Mouse (Mus musculus) urinary bladder, postnatal 14 days (tissue): ENCODE measurements around the gene Gm49510.
A peak's percentile ranks its signal among the peaks of the same experiment; 100 is the strongest.

Source experiments
- DNase-seq: peaks from one replicate; pipeline ENCODE4 v3.0.0; 2021; ENCODE audit warnings: low spot score

Gene Gm49510

DNA sequence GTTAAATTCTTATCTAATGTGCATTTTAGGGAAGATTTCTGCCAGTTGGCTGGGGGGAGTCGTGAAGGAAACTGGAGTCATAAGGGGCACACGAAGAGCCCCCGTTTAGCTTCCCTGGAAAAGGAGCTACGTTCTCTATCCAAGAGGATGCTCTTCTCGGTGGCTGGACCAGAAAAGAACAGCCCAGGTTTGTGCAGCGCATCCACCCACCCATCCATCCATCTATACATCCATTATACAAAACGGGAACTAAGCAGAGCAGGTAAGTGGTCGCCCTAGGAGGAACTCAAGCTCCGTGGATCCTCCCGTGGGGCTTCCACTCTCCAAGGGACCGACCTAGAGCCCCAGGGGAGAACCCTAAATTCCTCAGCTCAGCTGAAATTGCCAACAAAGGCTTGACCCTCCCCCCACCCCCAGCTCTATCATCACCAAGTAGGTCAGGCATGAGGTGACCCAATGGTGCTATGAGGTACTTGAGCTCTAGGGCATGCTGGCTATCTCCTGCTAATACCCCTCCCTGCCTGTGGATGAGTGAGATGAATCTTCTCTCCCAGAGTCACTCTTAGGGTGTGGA lies 48.8 kb downstream of the Gm49510 start:
- DNase-seq, result no peak

DNA sequence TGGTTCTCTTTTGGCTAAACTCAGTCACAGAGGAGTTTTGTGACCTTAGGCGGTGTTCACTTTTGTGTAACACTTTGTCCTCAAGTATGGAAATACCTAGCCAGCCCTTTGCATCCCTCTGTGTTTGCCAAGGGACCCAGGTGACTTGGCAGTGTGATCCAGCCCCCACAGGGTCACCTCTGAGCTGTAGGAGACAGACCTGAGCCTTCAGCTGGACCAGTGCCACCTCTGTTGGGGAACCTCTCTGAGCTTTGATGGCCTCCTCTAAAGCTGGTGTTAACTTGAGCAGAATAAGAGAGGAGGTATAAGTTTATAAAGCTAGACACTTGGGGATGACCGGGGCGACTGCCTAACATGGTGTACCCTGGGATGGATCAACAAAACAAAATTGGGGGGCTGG lies 49.4 kb downstream of the Gm49510 start:
- DNase-seq, result no peak

DNA sequence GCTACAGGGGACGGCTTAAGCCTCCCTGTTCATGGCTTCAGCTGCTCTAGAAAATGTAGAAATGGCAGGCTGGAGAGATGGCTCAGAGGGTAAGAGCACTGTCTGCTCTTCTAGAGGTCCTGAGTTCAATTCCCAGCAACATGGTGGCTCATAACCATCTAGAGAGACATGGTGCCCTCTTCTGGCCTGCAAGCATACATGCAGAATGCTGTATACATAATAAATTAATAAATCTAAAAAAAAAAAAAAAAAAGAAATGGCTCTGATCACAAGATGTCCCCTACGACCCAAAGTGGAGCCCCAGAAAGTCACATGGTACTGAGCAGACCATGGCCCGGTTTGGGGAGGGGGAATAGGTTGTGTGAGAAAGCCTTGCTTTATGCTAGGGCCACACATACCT lies 56.2 kb downstream of the Gm49510 start:
- DNase-seq, result no peak

DNA sequence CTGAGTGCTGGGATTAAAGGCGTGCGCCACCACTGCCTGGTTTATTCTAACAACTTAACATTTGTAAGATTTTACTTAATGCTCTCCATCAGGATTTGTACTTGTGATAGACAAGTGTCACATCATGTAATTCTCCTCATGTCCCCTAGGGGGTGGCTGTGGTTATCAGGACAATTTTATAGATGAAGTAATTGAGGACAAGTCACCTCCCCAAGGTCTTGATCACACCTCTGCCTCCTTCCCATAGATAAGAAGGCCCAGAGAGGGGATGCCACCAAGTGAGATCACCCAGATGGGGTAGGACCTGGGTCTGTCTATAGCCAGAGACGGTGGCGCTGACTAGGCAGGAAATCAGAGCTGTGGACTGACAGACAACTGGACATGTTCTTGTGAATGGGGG lies 56.9 kb downstream of the Gm49510 start:
- no peak for DNase-seq

DNA sequence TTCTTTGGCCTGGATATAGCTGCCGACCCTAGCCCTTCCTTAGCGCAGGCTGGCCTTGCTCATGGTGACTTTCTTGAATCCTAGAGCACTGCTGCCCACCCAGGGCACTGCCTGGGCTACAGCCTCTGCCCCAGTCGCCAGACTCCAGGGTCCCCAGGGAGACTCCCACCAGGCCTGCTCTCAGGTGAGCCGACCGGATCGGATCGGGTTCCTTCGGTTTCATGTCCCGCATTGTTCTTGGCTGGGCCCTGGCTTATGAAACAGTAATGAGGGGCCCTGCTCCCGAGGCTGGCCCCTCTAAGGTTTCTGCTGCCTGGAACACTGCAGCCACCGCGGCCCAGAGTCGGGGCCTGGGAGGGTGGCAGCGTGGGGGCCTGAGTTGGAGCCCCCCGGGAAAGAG lies 57.6 kb downstream of the Gm49510 start:
- DNase-seq, result no peak

DNA sequence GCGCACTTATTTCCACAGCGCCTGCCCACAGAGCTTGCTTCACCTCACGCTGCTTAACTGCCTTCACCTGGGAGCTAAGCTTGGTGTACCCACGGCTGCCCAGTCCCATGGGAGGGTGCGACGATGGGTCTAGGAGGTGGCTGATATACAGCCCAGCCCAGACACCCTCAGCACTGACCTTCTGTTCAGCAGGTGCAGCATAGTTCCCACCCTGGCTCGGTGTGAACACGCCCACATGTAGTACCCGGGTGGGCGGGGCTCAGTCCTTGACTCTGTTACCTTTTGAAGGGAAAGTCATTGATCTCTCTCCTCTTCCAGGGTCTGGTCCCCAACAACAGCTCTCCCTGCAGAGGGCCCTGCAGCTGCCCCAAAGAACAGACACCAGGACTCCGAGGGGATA lies 60.1 kb downstream of the Gm49510 start:
- DNase-seq, result no peak

DNA sequence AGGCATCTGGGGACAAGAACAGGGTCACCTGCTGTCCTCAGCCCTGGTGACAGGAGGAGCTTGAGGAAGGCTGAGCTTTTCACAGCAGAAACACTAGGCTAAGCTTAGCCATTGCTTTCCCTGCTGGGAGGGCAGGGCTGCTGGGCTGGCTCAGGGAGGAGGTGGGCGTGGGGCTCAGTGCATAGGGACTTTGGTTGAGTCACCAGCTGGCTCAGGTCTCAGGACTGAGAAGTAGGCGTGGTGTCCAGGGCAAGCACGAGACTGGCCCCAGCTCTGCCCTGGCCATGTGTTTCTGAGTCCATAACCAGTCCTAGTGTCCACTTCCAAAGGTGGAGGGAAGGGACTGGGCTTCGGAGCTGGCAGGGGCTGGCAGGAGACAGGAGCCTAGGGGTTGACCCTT lies 60.6 kb downstream of the Gm49510 start:
- peak; percentile 83 for DNase-seq

DNA sequence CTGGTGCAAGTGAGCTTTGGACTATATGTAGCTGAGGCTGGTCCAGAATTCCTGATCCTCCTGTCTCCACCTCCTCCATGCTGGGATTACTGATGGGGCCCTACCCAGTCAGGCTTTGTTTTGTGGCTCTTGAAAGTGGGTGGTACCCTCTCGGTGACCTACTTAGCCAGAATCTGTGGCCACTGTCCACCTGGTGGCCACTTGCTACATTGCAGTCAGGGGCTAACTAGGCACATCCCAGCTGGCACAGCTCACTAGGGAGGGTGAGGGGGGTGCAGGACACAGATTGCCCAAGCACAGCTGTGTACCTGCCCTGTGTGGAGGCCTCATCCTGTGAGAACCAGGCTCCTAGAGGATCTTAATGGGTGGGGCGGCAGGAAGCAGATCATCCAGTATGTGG lies 63.4 kb downstream of the Gm49510 start:
- DNase-seq, result peak; percentile 69
